Mouse (Mus musculus) forebrain, embryonic 15.5 days (tissue): Measurements from ENCODE around the gene Naa10. TPM values are rescaled to one million over a fixed set of nuclear protein-coding genes. Genes with fewer than 3 reads are reported as not detected.

ENCODE experiments used
- ATAC-seq: fragments of 200-750 bp; cut with Nextera tagmentation; replicated peaks from 2 replicates; pipeline ENCODE4 v1.8.0; 2017; ENCODE audit warnings: mild to moderate bottlenecking, moderate TSS enrichment, moderate library complexity
- H3K27ac ChIP-seq: fragments of 300-500 bp; sonication (generic); replicated peaks from 2 replicates; pipeline ENCODE4 v1.5.1; 2015; ENCODE audit warnings: mild to moderate bottlenecking, inconsistent platforms
- H3K27me3 ChIP-seq: fragments of 300-500 bp; sonication (generic); 2 replicates; pipeline ENCODE4 v1.6.1; 2015; ENCODE audit warnings: inconsistent platforms
- H3K36me3 ChIP-seq: fragments of 300-500 bp; sonication (generic); 2 replicates; pipeline ENCODE4 v1.6.1; 2015; ENCODE audit warnings: mild to moderate bottlenecking, inconsistent platforms
- H3K4me1 ChIP-seq: fragments of 300-500 bp; sonication (generic); 2 replicates; pipeline ENCODE4 v1.6.1; 2015; ENCODE audit warnings: inconsistent platforms
- H3K4me2 ChIP-seq: fragments of 300-500 bp; sonication (generic); replicated peaks from 2 replicates; pipeline ENCODE4 v1.6.1; 2015; ENCODE audit warnings: mild to moderate bottlenecking, inconsistent platforms
- H3K4me3 ChIP-seq: fragments of 300-500 bp; sonication (generic); 2 replicates; pipeline ENCODE4 v1.5.1; 2015; ENCODE audit warnings: mild to moderate bottlenecking, inconsistent platforms
- H3K9ac ChIP-seq: fragments of 300-500 bp; sonication (generic); replicated peaks from 2 replicates; pipeline ENCODE4 v1.6.1; 2015; ENCODE audit warnings: mild to moderate bottlenecking, inconsistent platforms
- H3K9me3 ChIP-seq: fragments of 300-500 bp; sonication (generic); 2 replicates; pipeline ENCODE4 v1.6.1; 2016; ENCODE audit warnings: inconsistent platforms
- WGBS: fragments of 180-500 bp; shearing (Covaris S2); methylation state at CpG from one replicate; pipeline ENCODE4 v1.1.7; 2015; ENCODE audit warnings: mixed read lengths; 5-methylcytosine and 5-hydroxymethylcytosine counted together
- polyA plus RNA-seq: library from polyadenylated mRNA; unstranded; fragments of >200 nt; fragmentation: Nextera tagmentation; extraction: Ambion mirVana; gene quantifications from 2 replicates; pipeline ENCODE4 v1.2.1, GENCODE M21; 2015

The Naa10 gene
- polyA plus RNA-seq, 1 experiment from 2014 or later: 108 TPM

GRCm38 (mm10) chrX:73911156-73911555 is 10.6 kb downstream of the Naa10 start:
- H3K4me2 ChIP-seq: no peak overlapping the region; the same call in 1 of the 2 replicates
- H3K27ac ChIP-seq: no peak overlapping the region
- H3K4me3 ChIP-seq: no peak overlapping the region
- no peaks in the 10 kb centered on the region for H3K27me3 ChIP-seq
- peaks cover 7% of the 10 kb centered on the region; the same call in 1 of the 2 replicates for H3K4me1 ChIP-seq
- no peak for ATAC-seq
- no peak overlapping the region for H3K9ac ChIP-seq
- H3K36me3 ChIP-seq: no peaks in the 10 kb centered on the region
- 11% methylated on average over 20 of the region's 26 CpGs for WGBS
- no peaks in the 10 kb centered on the region for H3K9me3 ChIP-seq

- Histone ChIP-seq H3K27ac (no peak overlapping the region), H3K4me1 (peaks cover 4% of the 10 kb centered on the region; the same call in 1 of the 2 replicates), H3K27me3 (no peaks in the 10 kb centered on the region), H3K9me3 (no peaks in the 10 kb centered on the region), H3K9ac (no peak overlapping the region), H3K4me3 (no peak overlapping the region), H3K4me2 (no peak overlapping the region), H3K36me3 (no peaks in the 10 kb centered on the region)
- ATAC-seq: no peak
Observed at GRCm38 (mm10) chrX:73910451-73910850, 11.3 kb downstream of the Naa10 start.

GRCm38 (mm10) chrX:73910049-73910448 is 11.7 kb downstream of the Naa10 start:
- Histone ChIP-seq H3K36me3 (no peaks in the 10 kb centered on the region), H3K9me3 (no peaks in the 10 kb centered on the region), H3K9ac (no peak overlapping the region), H3K27ac (no peak overlapping the region), H3K4me3 (no peak overlapping the region), H3K4me2 (no peak overlapping the region), H3K27me3 (no peaks in the 10 kb centered on the region), H3K4me1 (0 out of 2 replicates have a peak, but pooled peaks cover 3% of the 10 kb centered on the region)
- 70% methylated on average over 1 of the region's 1 CpGs for WGBS
- no peak for ATAC-seq

- no peak overlapping the region for H3K9ac ChIP-seq
- no peak overlapping the region for H3K27ac ChIP-seq
- 77% methylated on average over 3 of the region's 3 CpGs for WGBS
- ATAC-seq: no peak
- no peaks in the 10 kb centered on the region for H3K4me1 ChIP-seq
- H3K4me3 ChIP-seq: no peak overlapping the region
- H3K27me3 ChIP-seq: no peaks in the 10 kb centered on the region
- H3K4me2 ChIP-seq: no peak overlapping the region
- H3K36me3 ChIP-seq: no peaks in the 10 kb centered on the region
- no peaks in the 10 kb centered on the region for H3K9me3 ChIP-seq
Observed at GRCm38 (mm10) chrX:73897959-73898358, 23.8 kb downstream of the Naa10 start.

- ATAC-seq: no peak
- WGBS: 21% methylated on average over 2 of the region's 2 CpGs
- H3K4me1 ChIP-seq: no peaks in the 10 kb centered on the region
- no peaks in the 10 kb centered on the region for H3K27me3 ChIP-seq
- H3K4me3 ChIP-seq: no peak within 1 kb of the TSS
- H3K36me3 ChIP-seq: no peaks in the 10 kb centered on the region
- no peak within 1 kb of the TSS for H3K9ac ChIP-seq
- no peak within 1 kb of the TSS for H3K4me2 ChIP-seq
- H3K9me3 ChIP-seq: no peaks in the 10 kb centered on the region
- no peak within 1 kb of the TSS for H3K27ac ChIP-seq
Observed at GRCm38 (mm10) chrX:73895719-73896118, 26.0 kb downstream of the Naa10 start, which contains the start of gene L1cam. TSS of gene L1cam (minus strand) at chrX:73896105.

GRCm38 (mm10) chrX:73892833-73893232 is 28.9 kb downstream of the Naa10 start:
- no peaks in the 10 kb centered on the region for H3K4me1 ChIP-seq
- no peaks in the 10 kb centered on the region for H3K36me3 ChIP-seq
- H3K9ac ChIP-seq: no peak overlapping the region
- WGBS: 88% methylated on average over 14 of the region's 14 CpGs
- H3K27ac ChIP-seq: no peak overlapping the region
- H3K4me3 ChIP-seq: no peak overlapping the region
- no peak overlapping the region for H3K4me2 ChIP-seq
- no peaks in the 10 kb centered on the region for H3K9me3 ChIP-seq
- ATAC-seq: no peak
- H3K27me3 ChIP-seq: no peaks in the 10 kb centered on the region

- Histone ChIP-seq H3K4me3 (no peak within 1 kb of the TSS), H3K4me1 (no peaks in the 10 kb centered on the region), H3K4me2 (no peak within 1 kb of the TSS), H3K36me3 (no peaks in the 10 kb centered on the region), H3K27me3 (no peaks in the 10 kb centered on the region), H3K27ac (no peak within 1 kb of the TSS), H3K9ac (no peak within 1 kb of the TSS), H3K9me3 (no peaks in the 10 kb centered on the region)
- WGBS: 80% methylated on average over 6 of the region's 6 CpGs
- ATAC-seq: no peak
Observed at GRCm38 (mm10) chrX:73891551-73892152, 30.1 kb downstream of the Naa10 start, which contains the start of gene Avpr2. TSS of gene Avpr2 (plus strand) at chrX:73892102.

- WGBS: 22% methylated on average over 6 of the region's 6 CpGs
- H3K9ac ChIP-seq: no peak overlapping the region
- peak overlapping the region; percentile 55 for H3K4me2 ChIP-seq
- H3K4me1 ChIP-seq: peaks cover 13% of the 10 kb centered on the region
- no peak for ATAC-seq
- H3K36me3 ChIP-seq: no peaks in the 10 kb centered on the region
- H3K27me3 ChIP-seq: no peaks in the 10 kb centered on the region
- no peak overlapping the region for H3K27ac ChIP-seq
- H3K9me3 ChIP-seq: no peaks in the 10 kb centered on the region
- peak overlapping the region; percentile 58 for H3K4me3 ChIP-seq
Observed at GRCm38 (mm10) chrX:73881463-73881862, 40.3 kb downstream of the Naa10 start.

- ATAC-seq: peak; percentile 37
- Histone ChIP-seq H3K9ac (peak overlapping the region; percentile 70), H3K27ac (peak overlapping the region; percentile 79), H3K4me2 (peak overlapping the region; percentile 55), H3K27me3 (no peaks in the 10 kb centered on the region), H3K9me3 (no peaks in the 10 kb centered on the region), H3K4me1 (peaks cover 13% of the 10 kb centered on the region), H3K4me3 (peak overlapping the region; percentile 58), H3K36me3 (no peaks in the 10 kb centered on the region)
- 18% methylated on average over 16 of the region's 16 CpGs for WGBS
Observed at GRCm38 (mm10) chrX:73881036-73881427, 40.7 kb downstream of the Naa10 start.

GRCm38 (mm10) chrX:73880194-73881035 is 41.3 kb downstream of the Naa10 start:
- WGBS: 19% methylated on average over 40 of the region's 48 CpGs
- peak; percentile 76 for ATAC-seq

GRCm38 (mm10) chrX:73877014-73877413 is 44.7 kb downstream of the Naa10 start:
- Histone ChIP-seq H3K36me3 (no peaks in the 10 kb centered on the region), H3K9ac (no peak overlapping the region), H3K4me1 (peaks cover 28% of the 10 kb centered on the region), H3K4me3 (peak overlapping the region; percentile 10; the same call in 1 of the 2 replicates), H3K27me3 (no peaks in the 10 kb centered on the region), H3K4me2 (peak overlapping the region; percentile 28), H3K27ac (no peak overlapping the region), H3K9me3 (no peaks in the 10 kb centered on the region)
- ATAC-seq: no peak
- WGBS: 87% methylated on average over 1 of the region's 1 CpGs

More at GRCm38 (mm10) chrX:73880194-73881035, 41.3 kb downstream of the Naa10 start:
- H3K27me3 ChIP-seq: no peaks in the 10 kb centered on the region
- H3K4me3 ChIP-seq: peak overlapping the region; percentile 58
- H3K4me2 ChIP-seq: peak overlapping the region; percentile 55
- peaks cover 19% of the 10 kb centered on the region for H3K4me1 ChIP-seq
- no peaks in the 10 kb centered on the region for H3K36me3 ChIP-seq
- peak overlapping the region; percentile 79 for H3K27ac ChIP-seq
- H3K9ac ChIP-seq: peak overlapping the region; percentile 70
- no peaks in the 10 kb centered on the region for H3K9me3 ChIP-seq

GRCm38 (mm10) chrX:73875881-73876280 is 45.9 kb downstream of the Naa10 start:
- Histone ChIP-seq H3K27ac (no peak overlapping the region), H3K4me2 (peak overlapping the region; percentile 28), H3K4me1 (peaks cover 24% of the 10 kb centered on the region), H3K27me3 (no peaks in the 10 kb centered on the region), H3K4me3 (no peak overlapping the region), H3K9me3 (no peaks in the 10 kb centered on the region), H3K36me3 (no peaks in the 10 kb centered on the region), H3K9ac (no peak overlapping the region)
- no peak for ATAC-seq
- 66% methylated on average over 2 of the region's 2 CpGs for whole genome bisulfite sequencing
